Mouse (Mus musculus) limb, embryonic 12.5 days (tissue): ENCODE data around the gene Hip1. TPM values are rescaled to one million over a fixed set of nuclear protein-coding genes. Genes with fewer than 3 reads are reported as not detected.
"Not testable (repeated sequence)": the region's sequence is repeated elsewhere in the genome, so short reads cannot be mapped to it uniquely, and the experiment has no call there.

ENCODE experiments used
- ATAC-seq: fragments of 200-750 bp; cut with Nextera tagmentation; 2 replicates; pipeline ENCODE4 v1.8.0; 2017; ENCODE audit warnings: low read depth, moderate TSS enrichment; ENCODE audit not compliant: insufficient number of reproducible peaks, insufficient read depth, low FRiP score, low TSS enrichment
- H3K27ac ChIP-seq: fragments of 300-500 bp; sonication (generic); 2 replicates; pipeline ENCODE4 v1.5.1; 2016; ENCODE audit warnings: mild to moderate bottlenecking, moderate library complexity
- H3K27me3 ChIP-seq: fragments of 300-500 bp; sonication (generic); 2 replicates; pipeline ENCODE4 v1.6.1; 2016; ENCODE audit warnings: mild to moderate bottlenecking, moderate library complexity
- H3K36me3 ChIP-seq: fragments of 300-500 bp; sonication (generic); 2 replicates; pipeline ENCODE4 v1.6.1; 2016; ENCODE audit warnings: mild to moderate bottlenecking, moderate library complexity
- H3K4me1 ChIP-seq: fragments of 300-500 bp; sonication (generic); replicated peaks from 2 replicates; pipeline ENCODE4 v1.6.1; 2016
- H3K4me2 ChIP-seq: fragments of 300-500 bp; sonication (generic); 2 replicates; pipeline ENCODE4 v1.6.1; 2016; ENCODE audit warnings: mild to moderate bottlenecking, moderate library complexity
- H3K4me3 ChIP-seq: fragments of 300-500 bp; sonication (generic); replicated peaks from 2 replicates; pipeline ENCODE4 v1.5.1; 2016; ENCODE audit warnings: mild to moderate bottlenecking
- H3K9ac ChIP-seq: fragments of 300-500 bp; sonication (generic); replicated peaks from 2 replicates; pipeline ENCODE4 v1.6.1; 2016; ENCODE audit warnings: mild to moderate bottlenecking, moderate library complexity
- H3K9me3 ChIP-seq: fragments of 300-500 bp; sonication (generic); 2 replicates; pipeline ENCODE4 v1.6.1; 2016; ENCODE audit warnings: mild to moderate bottlenecking, moderate library complexity
- WGBS: fragments of 180-500 bp; shearing (Covaris S2); methylation state at CpG from one replicate; pipeline ENCODE4 v1.1.7; 2016; 5-methylcytosine and 5-hydroxymethylcytosine counted together
- polyA plus RNA-seq: library from polyadenylated mRNA; unstranded; fragments of >200 nt; fragmentation: Nextera tagmentation; extraction: Ambion mirVana; gene quantifications from 2 replicates; pipeline ENCODE4 v1.2.1, GENCODE M21; 2016

Gene Hip1
- polyA plus RNA-seq, 1 experiment from 2014 or later = 50.7 TPM

DNA sequence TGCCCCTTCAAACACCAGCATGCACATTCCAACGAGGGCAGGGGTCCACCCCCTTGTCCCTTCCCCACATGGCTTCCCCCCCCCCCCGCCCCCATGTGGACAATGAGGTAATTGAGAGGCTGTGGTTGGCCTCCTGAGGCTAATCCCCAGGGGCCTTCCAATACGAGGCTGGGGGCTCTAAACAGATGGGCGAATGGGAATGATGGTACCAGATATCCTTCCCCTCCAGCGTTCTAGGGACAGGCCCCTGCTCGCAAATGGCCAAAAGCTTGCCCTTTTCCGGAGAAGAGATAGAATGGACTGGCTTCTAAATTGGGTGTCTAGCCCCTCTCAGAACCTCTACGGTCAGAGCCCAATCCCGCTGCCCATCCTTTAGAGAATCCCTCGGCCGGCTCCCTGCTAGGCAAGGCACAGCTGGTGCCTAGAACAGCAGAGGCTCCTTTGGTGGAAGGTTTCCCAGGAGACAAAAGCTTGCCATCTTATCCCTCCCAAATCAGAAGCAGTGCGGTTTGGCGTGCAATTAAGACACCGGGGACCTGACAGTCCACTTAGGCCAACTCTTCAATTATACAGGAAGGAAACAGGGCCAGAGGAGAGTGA, 55.1 kb downstream of the Hip1 start:
- Histone ChIP-seq H3K4me2 (peak overlapping the region; percentile 87), H3K27ac (peak overlapping the region; percentile 89), H3K36me3 (no peaks in the 10 kb centered on the region), H3K9me3 (no peaks in the 10 kb centered on the region), H3K9ac (peak overlapping the region; percentile 74), H3K27me3 (no peaks in the 10 kb centered on the region), H3K4me3 (peak overlapping the region; percentile 68), H3K4me1 (peaks cover 28% of the 10 kb centered on the region)
- ATAC-seq = peak; percentile 40
- 3% methylated on average over 13 of the region's 14 CpGs for WGBS

DNA sequence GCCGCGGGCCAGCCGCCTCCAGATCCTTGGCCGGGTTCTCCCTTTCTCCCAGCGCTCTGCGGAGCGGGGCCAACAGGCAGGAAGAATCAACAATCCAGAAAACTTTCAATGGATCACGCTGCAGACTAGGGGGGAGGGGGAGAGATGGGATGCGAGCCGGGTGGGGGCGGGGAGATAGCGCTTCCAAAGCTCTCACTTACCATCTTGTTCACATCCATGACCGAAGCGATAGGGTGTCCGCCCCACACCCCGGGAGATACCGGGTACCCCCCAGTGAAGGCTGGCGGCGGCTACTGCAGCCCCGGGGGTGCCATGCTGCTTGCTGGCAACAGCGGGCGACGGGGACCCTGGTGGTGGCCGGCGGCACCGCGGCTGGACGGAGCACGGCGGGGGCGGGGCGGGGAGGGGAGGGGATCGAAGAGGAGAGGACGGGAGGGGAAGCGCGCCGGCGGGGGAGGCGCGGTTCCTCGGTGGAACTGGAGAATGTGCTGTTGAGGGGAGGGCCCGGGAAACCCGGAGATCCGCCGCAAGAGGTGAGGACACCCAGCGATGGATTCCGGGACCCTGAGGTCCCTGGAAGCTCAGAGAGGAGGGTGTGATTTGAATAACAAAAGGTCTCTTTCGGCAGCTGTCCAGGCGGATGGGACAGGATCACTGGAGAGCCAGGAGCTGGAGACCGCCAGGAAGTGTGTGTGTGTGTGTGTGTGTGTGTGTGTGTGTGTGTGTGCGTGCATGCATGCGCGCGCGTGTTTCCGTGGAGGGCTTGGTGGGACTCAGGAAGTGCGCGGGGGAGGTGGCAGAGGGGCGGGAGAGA, 55.8 kb downstream of the Hip1 start:
- no peaks in the 10 kb centered on the region for H3K9me3 ChIP-seq
- peak; percentile 62 for ATAC-seq
- 2% methylated on average over 55 of the region's 59 CpGs for WGBS

DNA sequence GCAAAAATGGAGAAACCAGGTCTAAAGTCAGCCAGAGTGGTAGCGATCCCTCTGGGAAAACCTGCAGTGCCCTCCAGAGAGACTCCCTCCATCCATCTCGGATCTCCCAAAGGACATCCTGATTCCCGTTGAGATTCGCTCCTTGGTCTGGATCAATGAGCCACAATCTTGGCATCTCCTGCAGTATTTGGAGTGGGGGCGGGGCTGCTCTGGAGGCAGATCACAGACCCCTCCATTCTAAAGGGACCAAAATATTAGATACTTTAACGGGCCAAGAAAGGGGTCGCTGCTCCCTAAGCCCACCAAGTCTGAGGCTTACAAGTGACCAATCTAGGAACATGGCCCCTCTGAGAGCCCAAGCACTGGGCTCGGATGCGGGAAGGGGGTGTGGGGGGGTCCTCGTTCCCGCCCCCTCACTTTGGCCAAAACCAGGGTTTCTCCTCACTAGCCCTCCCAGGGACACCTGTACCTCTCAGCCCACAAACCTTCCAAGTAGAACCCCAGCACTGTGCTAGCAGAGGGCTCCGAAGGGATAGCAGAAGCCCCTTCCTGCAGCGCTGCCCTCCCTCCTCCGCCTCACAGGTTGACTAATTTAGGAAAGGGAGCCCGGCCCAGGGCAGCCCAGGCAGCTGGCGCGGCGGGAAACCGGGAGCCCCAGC, 56.6 kb downstream of the Hip1 start:
- Histone ChIP-seq H3K4me1 (peaks cover 28% of the 10 kb centered on the region), H3K4me3 (peak overlapping the region; percentile 68), H3K4me2 (peak overlapping the region; percentile 87), H3K27ac (peak overlapping the region; percentile 89), H3K9me3 (no peaks in the 10 kb centered on the region), H3K27me3 (no peaks in the 10 kb centered on the region), H3K36me3 (no peaks in the 10 kb centered on the region), H3K9ac (peak overlapping the region; percentile 74)
- under 1% methylated on average over 19 of the region's 19 CpGs for WGBS
- ATAC-seq = peak; percentile 52

More for the DNA sequence above, 55.8 kb downstream of the Hip1 start:
- Histone ChIP-seq H3K4me1 (peaks cover 28% of the 10 kb centered on the region), H3K27ac (peak overlapping the region; percentile 89), H3K4me3 (peak overlapping the region; percentile 68), H3K27me3 (no peaks in the 10 kb centered on the region), H3K9ac (peak overlapping the region; percentile 74), H3K4me2 (peak overlapping the region; percentile 87), H3K36me3 (no peaks in the 10 kb centered on the region)

DNA sequence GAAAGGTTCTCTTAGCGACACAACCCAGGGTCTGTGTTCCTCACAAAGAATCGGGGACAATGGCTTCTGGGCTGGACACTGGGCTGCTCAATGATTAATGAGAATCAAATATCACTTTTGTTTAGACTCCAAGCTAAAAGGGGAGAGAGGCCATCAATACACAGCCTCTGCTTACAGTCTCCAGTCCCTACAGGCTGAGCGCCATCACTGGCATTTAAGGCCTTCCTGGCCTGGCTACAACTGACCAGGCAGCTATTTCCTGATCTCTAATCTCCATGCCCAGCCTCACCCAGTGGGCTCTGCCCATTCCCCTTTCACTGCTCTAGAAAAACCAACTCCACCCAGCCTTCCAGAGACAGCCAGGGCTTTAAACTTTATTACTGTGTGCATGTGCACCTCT, 59.6 kb downstream of the Hip1 start:
- no peak overlapping the region for H3K4me2 ChIP-seq
- H3K9me3 ChIP-seq = no peaks in the 10 kb centered on the region
- no peaks in the 10 kb centered on the region for H3K27me3 ChIP-seq
- peaks cover 22% of the 10 kb centered on the region for H3K36me3 ChIP-seq
- H3K4me3 ChIP-seq = no peak overlapping the region
- WGBS = 81% methylated on average over 3 of the region's 3 CpGs
- peaks cover 28% of the 10 kb centered on the region for H3K4me1 ChIP-seq
- no peak overlapping the region for H3K27ac ChIP-seq
- no peak for ATAC-seq
- H3K9ac ChIP-seq = no peak overlapping the region

DNA sequence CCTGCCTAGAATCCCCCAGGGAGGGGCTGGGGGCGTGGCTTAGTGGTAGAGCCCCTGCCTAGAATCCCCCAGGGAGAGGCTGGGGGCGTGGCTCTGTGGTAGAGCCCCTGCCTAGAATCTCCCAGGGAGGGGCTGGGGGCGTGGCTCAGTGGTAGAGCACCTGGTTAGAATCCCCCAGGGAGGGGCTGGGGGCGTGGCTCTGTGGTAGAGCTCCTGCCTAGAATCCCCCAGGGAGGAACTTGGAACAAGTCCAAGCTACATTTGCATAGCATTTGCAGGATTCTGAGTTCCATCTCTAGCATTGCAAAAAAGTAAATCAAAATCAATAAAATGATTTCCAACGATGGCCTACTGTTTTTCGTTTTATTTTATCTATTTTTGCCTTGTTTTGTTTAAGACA, 61.1 kb downstream of the Hip1 start:
- not testable (repeated sequence) for H3K9ac ChIP-seq, H3K27me3 ChIP-seq, H3K4me3 ChIP-seq, H3K9me3 ChIP-seq, H3K27ac ChIP-seq, ATAC-seq, H3K4me2 ChIP-seq
- Histone ChIP-seq H3K36me3 (peaks cover 22% of the 10 kb centered on the region), H3K4me1 (peaks cover 20% of the 10 kb centered on the region)
- 90% methylated on average over 6 of the region's 6 CpGs for WGBS

DNA sequence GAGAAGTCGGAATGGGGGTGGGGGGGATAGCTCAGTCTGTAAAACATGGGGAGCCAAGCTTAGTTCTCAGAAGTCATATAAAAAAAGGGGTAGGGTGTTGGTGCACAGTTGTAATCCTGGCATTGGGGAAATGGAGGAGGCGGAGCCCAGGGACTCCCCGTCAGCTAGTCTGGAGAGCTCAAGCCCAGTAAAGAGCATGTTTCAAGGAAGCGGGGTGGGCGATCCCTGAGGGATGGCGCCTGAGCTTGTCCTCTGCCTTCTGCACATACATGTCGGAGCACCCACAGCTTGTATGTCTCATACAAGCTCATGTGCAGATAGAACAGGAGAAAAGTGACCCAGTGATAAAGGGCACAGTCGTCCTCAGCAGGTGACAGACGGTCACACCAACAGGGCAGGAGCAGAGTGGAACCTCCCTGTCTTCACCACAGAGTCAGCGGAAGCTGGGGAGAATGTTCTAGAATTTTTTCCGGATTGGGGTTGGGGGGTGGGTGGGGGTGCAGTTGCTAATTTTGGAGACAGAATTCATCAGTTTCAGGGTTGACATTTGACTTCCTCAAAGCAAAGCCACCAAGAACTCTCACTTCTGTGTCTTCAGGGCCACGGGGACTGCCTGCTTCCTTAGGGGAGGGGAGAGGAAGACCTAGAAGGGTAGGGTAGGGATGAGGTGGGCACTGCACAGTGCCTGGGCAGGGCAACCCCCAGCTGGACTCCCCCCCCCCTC, 65.9 kb downstream of the Hip1 start:
- Histone ChIP-seq H3K4me1 (no peaks in the 10 kb centered on the region), H3K9ac (no peak overlapping the region), H3K9me3 (no peaks in the 10 kb centered on the region), H3K27ac (no peak overlapping the region), H3K4me2 (no peak overlapping the region), H3K27me3 (no peaks in the 10 kb centered on the region), H3K4me3 (no peak overlapping the region), H3K36me3 (peaks cover 36% of the 10 kb centered on the region)
- no peak for ATAC-seq
- 90% methylated on average over 12 of the region's 12 CpGs for WGBS

DNA sequence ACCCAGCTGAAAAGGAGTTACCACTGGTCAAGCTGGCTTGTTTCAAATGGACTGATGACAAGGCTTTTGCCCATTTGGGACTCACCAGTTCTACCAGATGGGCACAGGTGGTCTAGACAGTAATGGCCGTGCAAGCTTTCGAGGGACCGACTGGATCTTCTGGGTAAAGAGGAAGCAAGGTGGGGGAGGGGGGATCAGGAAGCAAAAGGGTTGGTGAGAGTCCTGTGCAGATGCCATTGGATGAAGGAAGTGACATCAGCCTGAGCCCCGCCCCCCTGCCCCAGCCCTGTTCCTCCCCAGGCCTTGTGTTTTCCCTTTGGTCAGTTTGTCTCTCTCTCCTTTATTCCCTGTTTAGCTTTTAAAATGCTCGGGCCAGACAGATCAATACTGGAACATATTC, 68.7 kb downstream of the Hip1 start:
- no peak overlapping the region for H3K9ac ChIP-seq
- ATAC-seq = no peak
- H3K4me3 ChIP-seq = no peak overlapping the region
- H3K27ac ChIP-seq = no peak overlapping the region
- no peaks in the 10 kb centered on the region for H3K27me3 ChIP-seq
- WGBS = 94% methylated on average over 5 of the region's 5 CpGs
- H3K9me3 ChIP-seq = no peaks in the 10 kb centered on the region
- no peaks in the 10 kb centered on the region for H3K4me1 ChIP-seq
- H3K36me3 ChIP-seq = peaks cover 20% of the 10 kb centered on the region
- no peak overlapping the region for H3K4me2 ChIP-seq

DNA sequence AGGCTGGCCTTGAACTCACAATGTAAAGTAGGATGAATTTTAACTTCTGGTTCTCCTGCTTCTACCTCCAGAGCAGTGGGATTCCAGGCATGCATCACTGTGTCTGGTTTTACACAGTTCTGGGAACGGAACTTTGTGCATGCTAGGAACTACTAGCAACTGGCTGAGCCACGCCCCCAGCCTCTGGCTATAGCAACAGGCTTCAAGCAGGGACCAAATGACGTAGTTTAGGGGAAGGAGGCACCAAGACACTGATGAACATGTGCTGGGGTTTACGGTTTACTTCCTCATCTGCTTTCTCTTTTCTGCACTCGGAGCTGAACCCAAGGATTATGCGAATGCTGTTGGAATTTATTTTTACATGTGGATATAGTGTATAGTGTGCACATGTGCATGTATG, 72.5 kb downstream of the Hip1 start:
- Histone ChIP-seq H3K27me3 (no peaks in the 10 kb centered on the region), H3K9me3 (no peaks in the 10 kb centered on the region), H3K4me1 (no peaks in the 10 kb centered on the region), H3K4me3 (no peak overlapping the region), H3K27ac (no peak overlapping the region), H3K36me3 (peaks cover 22% of the 10 kb centered on the region; the same call in 1 of the 2 replicates), H3K4me2 (no peak overlapping the region), H3K9ac (no peak overlapping the region)
- 68% methylated on average over 6 of the region's 6 CpGs for WGBS
- no peak for ATAC-seq

DNA sequence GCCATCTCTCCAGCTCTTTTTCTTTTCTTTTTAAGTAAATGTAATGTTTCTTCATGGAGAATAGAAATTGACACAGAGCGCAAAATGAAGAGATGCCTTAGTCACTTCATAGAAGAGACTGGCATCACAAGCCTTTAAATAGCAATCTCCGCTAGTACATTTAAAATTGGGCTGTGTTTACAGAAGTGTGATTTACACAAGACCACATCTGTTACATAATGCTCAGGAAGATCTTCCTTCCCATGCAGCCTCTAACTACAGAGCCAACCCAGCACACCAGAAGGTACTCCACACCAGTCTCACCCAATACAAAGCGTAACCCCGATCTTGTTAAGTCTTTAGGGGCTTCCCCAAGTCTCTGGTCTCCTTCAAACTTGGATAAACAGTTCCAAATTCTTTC, 73.2 kb downstream of the Hip1 start:
- Histone ChIP-seq H3K4me2 (no peak overlapping the region), H3K9me3 (no peaks in the 10 kb centered on the region), H3K9ac (no peak overlapping the region), H3K36me3 (peaks cover 27% of the 10 kb centered on the region; the same call in 1 of the 2 replicates), H3K27me3 (no peaks in the 10 kb centered on the region), H3K4me1 (no peaks in the 10 kb centered on the region), H3K27ac (no peak overlapping the region), H3K4me3 (no peak overlapping the region)
- ATAC-seq = no peak
- WGBS = 96% methylated on average over 4 of the region's 4 CpGs

DNA sequence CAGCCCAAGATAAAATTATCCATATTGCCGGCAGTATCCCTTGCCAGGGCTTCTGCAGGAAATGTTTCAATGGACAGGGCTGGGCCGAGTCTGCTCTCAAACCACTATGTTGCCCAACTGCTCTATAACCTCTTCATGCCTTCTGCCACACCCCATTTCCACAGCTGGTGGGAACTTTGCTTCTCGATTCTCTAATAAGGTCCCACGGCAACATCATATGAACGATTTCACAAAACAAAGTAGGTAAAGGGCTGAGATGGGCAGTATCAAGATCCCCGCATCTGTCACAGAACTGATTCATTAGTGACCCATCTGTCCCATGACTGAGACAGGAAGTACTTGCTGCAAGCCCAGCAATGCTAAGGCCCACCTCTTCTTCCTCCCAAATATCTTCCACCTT, 76.6 kb downstream of the Hip1 start:
- peaks cover 17% of the 10 kb centered on the region; the same call in 1 of the 2 replicates for H3K36me3 ChIP-seq
- no peak overlapping the region for H3K27ac ChIP-seq
- H3K9me3 ChIP-seq = no peaks in the 10 kb centered on the region
- H3K4me2 ChIP-seq = no peak overlapping the region
- no peak overlapping the region for H3K4me3 ChIP-seq
- ATAC-seq = no peak
- 97% methylated on average over 6 of the region's 6 CpGs for WGBS
- H3K27me3 ChIP-seq = no peaks in the 10 kb centered on the region
- peaks cover 19% of the 10 kb centered on the region for H3K4me1 ChIP-seq
- H3K9ac ChIP-seq = no peak overlapping the region

DNA sequence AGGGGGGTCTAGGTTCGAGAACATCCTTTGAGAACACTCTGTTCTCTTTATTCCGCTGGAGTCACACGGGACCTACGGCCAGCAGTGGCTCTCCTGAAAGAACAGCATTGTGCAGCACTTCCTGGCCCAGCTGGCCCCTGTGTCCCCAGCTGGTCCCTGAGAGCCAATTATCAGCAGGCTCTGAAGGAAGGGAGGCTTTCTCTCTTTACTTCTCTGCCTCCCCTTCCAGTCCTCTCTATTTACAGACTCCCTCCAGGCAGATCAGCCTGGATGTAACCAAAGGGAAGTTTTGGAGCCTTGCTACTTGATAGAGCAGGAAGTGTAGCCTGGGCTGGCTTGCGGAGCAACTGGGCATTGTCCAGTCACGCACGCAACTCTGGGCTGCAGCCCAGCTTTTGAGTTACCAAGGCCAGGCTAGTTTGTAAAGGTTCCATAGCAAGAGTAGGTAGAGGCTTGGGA, 79.1 kb downstream of the Hip1 start:
- H3K9me3 ChIP-seq = no peaks in the 10 kb centered on the region
- no peaks in the 10 kb centered on the region for H3K27me3 ChIP-seq
- H3K9ac ChIP-seq = no peak overlapping the region
- peaks cover 17% of the 10 kb centered on the region; the same call in 1 of the 2 replicates for H3K36me3 ChIP-seq
- ATAC-seq = no peak
- no peak overlapping the region for H3K4me3 ChIP-seq
- H3K4me1 ChIP-seq = peaks cover 19% of the 10 kb centered on the region
- 67% methylated on average over 7 of the region's 7 CpGs for WGBS
- H3K27ac ChIP-seq = peak overlapping the region; percentile 66
- no peak overlapping the region for H3K4me2 ChIP-seq
